Mouse (Mus musculus): ENCODE results near the gene Cblb. TPM values are rescaled to one million over a fixed set of nuclear protein-coding genes. Genes with fewer than 3 reads are reported as not detected.

Gene Cblb
- total and polyA plus RNA-seq, 2 experiments from 2014 or later: 3.4 to 10.4 TPM

- ATAC-seq (ENCODE audit: insufficient read depth, low read depth): no peak
- peaks cover 5% of the 10 kb centered on the region; the same call in 1 of the 2 replicates for H3K36me3 ChIP-seq (replicated peaks; ENCODE audit: control insufficient read depth, insufficient read depth, low read length)
- TF ChIP-seq EP300 (IDR thresholded peaks at IDR 0.05; ENCODE audit: low read depth) (no peak), CTCF (IDR thresholded peaks at IDR 0.05; ENCODE audit: low read depth) (no peak)
These were observed 76.8 kb downstream of the Cblb start for GRCm38 (mm10) chr16:52107836-52108235.

GRCm38 (mm10) chr16:52114473-52114872 is 83.4 kb downstream of the Cblb start:
- H3K27ac ChIP-seq (ENCODE audit: low read depth): no peak overlapping the region
- no peak overlapping the region for H3K9ac ChIP-seq (replicated peaks; ENCODE audit: low read depth, low read length)
- peaks cover 8% of the 10 kb centered on the region; the same call in 1 of the 2 replicates for H3K36me3 ChIP-seq (replicated peaks; ENCODE audit: control insufficient read depth, insufficient read depth, low read length)
- DNase-seq (ENCODE audit: low spot score): no peak
- no peak for ATAC-seq (ENCODE audit: insufficient read depth, low read depth)
- H3K9me3 ChIP-seq (replicated peaks; ENCODE audit: control insufficient read depth, low read length): no peaks in the 10 kb centered on the region
- no peak overlapping the region for H3K4me3 ChIP-seq (ENCODE audit: low read depth, low read length)
- no peak for TF ChIP-seq EP300 (IDR thresholded peaks at IDR 0.05; ENCODE audit: low read depth)
- H3K4me1 ChIP-seq (ENCODE audit: control insufficient read depth, insufficient read depth): no peaks in the 10 kb centered on the region
- 83% methylated on average over 4 of the region's 4 CpGs for WGBS
- H3K4me2 ChIP-seq (ENCODE audit: low read depth, low read length): no peak overlapping the region
- H3K27me3 ChIP-seq (ENCODE audit: control insufficient read depth, insufficient read depth, low read length): no peaks in the 10 kb centered on the region

More at GRCm38 (mm10) chr16:52107836-52108235, 76.8 kb downstream of the Cblb start:
- no peaks in the 10 kb centered on the region for H3K9me3 ChIP-seq (replicated peaks; ENCODE audit: control insufficient read depth, low read length)
- H3K27ac ChIP-seq (ENCODE audit: low read depth): no peak overlapping the region
- no peak for DNase-seq (ENCODE audit: low spot score)
- H3K9ac ChIP-seq (replicated peaks; ENCODE audit: low read depth, low read length): no peak overlapping the region
- H3K4me2 ChIP-seq (ENCODE audit: low read depth, low read length): no peak overlapping the region
- 77% methylated on average over 5 of the region's 5 CpGs for WGBS
- H3K4me3 ChIP-seq (ENCODE audit: low read depth, low read length): no peak overlapping the region
- H3K4me1 ChIP-seq (ENCODE audit: control insufficient read depth, insufficient read depth): no peaks in the 10 kb centered on the region
- no peaks in the 10 kb centered on the region for H3K27me3 ChIP-seq (ENCODE audit: control insufficient read depth, insufficient read depth, low read length)

GRCm38 (mm10) chr16:52119003-52119402 is 88.0 kb downstream of the Cblb start:
- Histone ChIP-seq H3K4me1 (ENCODE audit: control insufficient read depth, insufficient read depth) (no peaks in the 10 kb centered on the region), H3K27ac (ENCODE audit: low read depth) (no peak overlapping the region), H3K9me3 (replicated peaks; ENCODE audit: control insufficient read depth, low read length) (no peaks in the 10 kb centered on the region), H3K27me3 (ENCODE audit: control insufficient read depth, insufficient read depth, low read length) (no peaks in the 10 kb centered on the region), H3K4me2 (ENCODE audit: low read depth, low read length) (no peak overlapping the region), H3K4me3 (ENCODE audit: low read depth, low read length) (no peak overlapping the region), H3K9ac (replicated peaks; ENCODE audit: low read depth, low read length) (no peak overlapping the region), H3K36me3 (replicated peaks; ENCODE audit: control insufficient read depth, insufficient read depth, low read length) (no peaks in the 10 kb centered on the region)
- no peak for DNase-seq (ENCODE audit: low spot score)
- no peak for ATAC-seq (ENCODE audit: insufficient read depth, low read depth)
- WGBS: 61% methylated on average over 4 of the region's 4 CpGs
- no peak for TF ChIP-seq EP300 (IDR thresholded peaks at IDR 0.05; ENCODE audit: low read depth)
- TF ChIP-seq CTCF (IDR thresholded peaks at IDR 0.05; ENCODE audit: low read depth): no peak

GRCm38 (mm10) chr16:52124974-52125373 is 93.9 kb downstream of the Cblb start:
- DNase-seq (ENCODE audit: low spot score) (no peak), ATAC-seq (ENCODE audit: insufficient read depth, low read depth) (no peak)
- H3K4me2 ChIP-seq (ENCODE audit: low read depth, low read length): no peak overlapping the region
- TF ChIP-seq CTCF (IDR thresholded peaks at IDR 0.05; ENCODE audit: low read depth) (no peak), EP300 (IDR thresholded peaks at IDR 0.05; ENCODE audit: low read depth) (no peak)
- 0 out of 2 replicates have a peak, but pooled peaks cover 6% of the 10 kb centered on the region for H3K36me3 ChIP-seq (replicated peaks; ENCODE audit: control insufficient read depth, insufficient read depth, low read length)
- no peak overlapping the region for H3K9ac ChIP-seq (replicated peaks; ENCODE audit: low read depth, low read length)
- no peak overlapping the region for H3K27ac ChIP-seq (ENCODE audit: low read depth)
- no peaks in the 10 kb centered on the region for H3K9me3 ChIP-seq (replicated peaks; ENCODE audit: control insufficient read depth, low read length)
- H3K4me3 ChIP-seq (ENCODE audit: low read depth, low read length): no peak overlapping the region
- H3K4me1 ChIP-seq (ENCODE audit: control insufficient read depth, insufficient read depth): no peaks in the 10 kb centered on the region
- H3K27me3 ChIP-seq (ENCODE audit: control insufficient read depth, insufficient read depth, low read length): no peaks in the 10 kb centered on the region

- Histone ChIP-seq H3K27me3 (ENCODE audit: control insufficient read depth, insufficient read depth, low read length) (no peaks in the 10 kb centered on the region), H3K4me2 (ENCODE audit: low read depth, low read length) (no peak overlapping the region), H3K4me1 (ENCODE audit: control insufficient read depth, insufficient read depth) (no peaks in the 10 kb centered on the region), H3K27ac (ENCODE audit: low read depth) (no peak overlapping the region), H3K9ac (replicated peaks; ENCODE audit: low read depth, low read length) (no peak overlapping the region), H3K9me3 (replicated peaks; ENCODE audit: control insufficient read depth, low read length) (no peaks in the 10 kb centered on the region), H3K36me3 (replicated peaks; ENCODE audit: control insufficient read depth, insufficient read depth, low read length) (0 out of 2 replicates have a peak, but pooled peaks cover 10% of the 10 kb centered on the region), H3K4me3 (ENCODE audit: low read depth, low read length) (no peak overlapping the region)
- no peak for TF ChIP-seq CTCF (IDR thresholded peaks at IDR 0.05; ENCODE audit: low read depth)
- WGBS: 92% methylated on average over 4 of the region's 4 CpGs
- no peak for DNase-seq (ENCODE audit: low spot score)
- no peak for ATAC-seq (ENCODE audit: insufficient read depth, low read depth)
These were observed 94.9 kb downstream of the Cblb start for GRCm38 (mm10) chr16:52125896-52126295.

- Histone ChIP-seq H3K27me3 (ENCODE audit: control insufficient read depth, insufficient read depth, low read length) (no peaks in the 10 kb centered on the region), H3K36me3 (replicated peaks; ENCODE audit: control insufficient read depth, insufficient read depth, low read length) (peaks cover 13% of the 10 kb centered on the region; the same call in 1 of the 2 replicates), H3K4me3 (ENCODE audit: low read depth, low read length) (no peak overlapping the region), H3K9me3 (replicated peaks; ENCODE audit: control insufficient read depth, low read length) (no peaks in the 10 kb centered on the region), H3K9ac (replicated peaks; ENCODE audit: low read depth, low read length) (no peak overlapping the region), H3K4me1 (ENCODE audit: control insufficient read depth, insufficient read depth) (no peaks in the 10 kb centered on the region), H3K4me2 (ENCODE audit: low read depth, low read length) (no peak overlapping the region), H3K27ac (ENCODE audit: low read depth) (no peak overlapping the region)
- 92% methylated on average over 5 of the region's 5 CpGs for WGBS
- TF ChIP-seq EP300 (IDR thresholded peaks at IDR 0.05; ENCODE audit: low read depth) (no peak), CTCF (IDR thresholded peaks at IDR 0.05; ENCODE audit: low read depth) (no peak)
- no peak for ATAC-seq (ENCODE audit: insufficient read depth, low read depth)
- no peak for DNase-seq (ENCODE audit: low spot score)
These were observed 98.4 kb downstream of the Cblb start for GRCm38 (mm10) chr16:52129357-52129905.
